Mouse (Mus musculus) limb, embryonic 10.5 days (tissue): Measurements from ENCODE around the gene Rpl41. TPM values are rescaled to one million over a fixed set of nuclear protein-coding genes. Genes with fewer than 3 reads are reported as not detected.

Source experiments
- DNase-seq: peaks from one replicate; pipeline ENCODE4 v3.0.0-alpha.2; 2017; ENCODE audit warnings: low spot score
- H3K27ac ChIP-seq: fragments of 300-500 bp; sonication (generic); 2 replicates; pipeline ENCODE4 v1.5.1; 2016; ENCODE audit warnings: mild to moderate bottlenecking
- H3K27me3 ChIP-seq: fragments of 300-500 bp; sonication (generic); 2 replicates; pipeline ENCODE4 v1.6.1; 2016; ENCODE audit warnings: low read depth, mild to moderate bottlenecking; ENCODE audit not compliant: poor library complexity, severe bottlenecking
- H3K36me3 ChIP-seq: fragments of 300-500 bp; sonication (generic); 2 replicates; pipeline ENCODE4 v1.6.1; 2016; ENCODE audit warnings: mild to moderate bottlenecking, moderate library complexity
- H3K4me1 ChIP-seq: fragments of 300-500 bp; sonication (generic); 2 replicates; pipeline ENCODE4 v1.6.1; 2016
- H3K4me3 ChIP-seq: fragments of 300-500 bp; sonication (generic); 2 replicates; pipeline ENCODE4 v1.5.1; 2016; ENCODE audit warnings: mild to moderate bottlenecking, moderate library complexity
- H3K9me3 ChIP-seq: fragments of 300-500 bp; sonication (generic); replicated peaks from 2 replicates; pipeline ENCODE4 v1.6.1; 2016; ENCODE audit warnings: mild to moderate bottlenecking
- WGBS: fragments of 180-500 bp; shearing (Covaris S2); methylation state at CpG from one replicate; pipeline ENCODE4 v1.1.7; 2016; 5-methylcytosine and 5-hydroxymethylcytosine counted together
- microRNA-seq: library from miRNA; unstranded; fragments of <30 nt; microRNA quantifications from one replicate; pipeline ENCODE4, GENCODE M21; 2017
- polyA plus RNA-seq: library from polyadenylated mRNA; unstranded; fragments of >200 nt; fragmentation: Nextera tagmentation; extraction: Ambion mirVana; gene quantifications from 2 replicates; pipeline ENCODE4 v1.2.1, GENCODE M21; 2016

Gene Rpl41
- polyA plus RNA-seq, 1 experiment from 2014 or later, result 3,499 TPM

DNA sequence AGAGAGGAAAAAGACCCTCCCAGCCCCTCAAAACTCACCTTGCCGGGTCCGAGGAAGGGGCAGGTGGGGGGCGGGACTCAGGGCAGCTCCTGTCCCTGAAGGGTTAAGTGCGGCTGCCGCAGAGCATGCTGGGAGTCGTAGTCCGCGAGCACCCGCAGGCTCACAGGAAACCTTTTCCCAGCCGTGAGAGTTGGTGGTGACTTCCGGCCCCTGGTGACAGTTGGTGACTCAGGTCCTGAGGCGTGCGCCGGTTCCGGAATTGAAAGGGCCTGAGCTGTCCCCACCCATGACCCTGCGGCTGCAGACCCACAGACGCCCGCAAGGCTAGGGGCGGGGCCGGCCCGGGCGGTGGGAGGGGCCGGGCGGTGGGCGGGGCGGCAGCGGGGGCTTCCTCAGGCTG lies 50.5 kb downstream of the Rpl41 start, which contains the start of gene Myl6b:
Gene Myl6b, minus strand, starts transcription at position 96 of the 400 bp plus-strand sequence.
- Histone ChIP-seq H3K4me1 (peaks cover 33% of the 10 kb centered on the region), H3K27ac (peak within 1 kb of the TSS; percentile 85), H3K27me3 (peaks cover 7% of the 10 kb centered on the region), H3K4me3 (peak within 1 kb of the TSS; percentile 65), H3K9me3 (no peaks in the 10 kb centered on the region), H3K36me3 (0 out of 2 replicates have a peak, but pooled peaks cover 3% of the 10 kb centered on the region)
- DNase-seq, result peak; percentile 97
- under 1% methylated on average over 27 of the region's 27 CpGs for WGBS

Small RNA genes within 50 kb of the gene (microRNA-seq; reads per million reads assigned to microRNA genes)
- 0.88 reads per million for gene Gm47275
- not detected for gene Mir6916
- gene Mir6917, result not detected

Other genes starting within 250 kb of the Rpl41 start
- gene Pan2, start 246.0 kb downstream of the Rpl41 start, polyA plus RNA-seq, result 37.2 and 41.8 TPM in 2 replicates
- gene Cnpy2, start 226.8 kb downstream of the Rpl41 start, polyA plus RNA-seq, result 313 and 334 TPM in 2 replicates
- gene Cs, start 211.6 kb downstream of the Rpl41 start, polyA plus RNA-seq, result 248 and 251 TPM in 2 replicates
- gene Coq10a, start 180.3 kb downstream of the Rpl41 start, polyA plus RNA-seq, result 5.6 and 9.1 TPM in 2 replicates
- 15.9 and 16.5 TPM in 2 replicates for gene Ankrd52, start 172.2 kb downstream of the Rpl41 start, polyA plus RNA-seq
- 0.21 TPM in 1 of 2 replicates, not detected in the other for gene Slc39a5, start 148.1 kb downstream of the Rpl41 start, polyA plus RNA-seq
- 98.7 and 133 TPM in 2 replicates for gene Nabp2, start 137.8 kb downstream of the Rpl41 start, polyA plus RNA-seq
- gene Rnf41, start 137.6 kb downstream of the Rpl41 start, polyA plus RNA-seq, result 41.9 and 43.6 TPM in 2 replicates
- gene Smarcc2, start 90.1 kb downstream of the Rpl41 start, polyA plus RNA-seq, result 64.2 and 91.3 TPM in 2 replicates
- 685 and 729 TPM in 2 replicates for gene Myl6, start 55.2 kb downstream of the Rpl41 start, polyA plus RNA-seq
- 1.6 and 3.3 TPM in 2 replicates for gene Myl6b, start 50.6 kb downstream of the Rpl41 start, polyA plus RNA-seq
- gene Esyt1, start 23.4 kb downstream of the Rpl41 start, polyA plus RNA-seq, result 7.0 and 8.4 TPM in 2 replicates
- 14.5 and 15.4 TPM in 2 replicates for gene Zc3h10, start 1.5 kb downstream of the Rpl41 start, polyA plus RNA-seq
- gene Pa2g4, start 16.7 kb upstream of the Rpl41 start, polyA plus RNA-seq, result 267 and 322 TPM in 2 replicates
- gene Erbb3, start 40.3 kb upstream of the Rpl41 start, polyA plus RNA-seq, result 3.2 and 5.3 TPM in 2 replicates
- 592 and 676 TPM in 2 replicates for gene Rps26, start 77.4 kb upstream of the Rpl41 start, polyA plus RNA-seq
- gene Ikzf4, start 96.7 kb upstream of the Rpl41 start, polyA plus RNA-seq, result 2.4 and 2.9 TPM in 2 replicates
- 11.3 and 12.5 TPM in 2 replicates for gene Suox, start 124.8 kb upstream of the Rpl41 start, polyA plus RNA-seq
- 54.0 and 68.0 TPM in 2 replicates for gene Rab5b, start 147.0 kb upstream of the Rpl41 start, polyA plus RNA-seq
- 0.25 and 0.55 TPM in 2 replicates for gene Pmel, start 154.9 kb upstream of the Rpl41 start, polyA plus RNA-seq
- 136 and 150 TPM in 2 replicates for gene Cdk2, start 155.7 kb upstream of the Rpl41 start, polyA plus RNA-seq
- gene Dgka, start 195.6 kb upstream of the Rpl41 start, polyA plus RNA-seq, result 3.7 and 5.0 TPM in 2 replicates
- gene Pym1, start 198.6 kb upstream of the Rpl41 start, polyA plus RNA-seq, result 61.0 and 63.1 TPM in 2 replicates
- 0.21 and 0.30 TPM in 2 replicates for gene Mmp19, start 241.6 kb upstream of the Rpl41 start, polyA plus RNA-seq